Mouse (Mus musculus): Measurements from ENCODE around the gene Zfp385c.

DNA sequence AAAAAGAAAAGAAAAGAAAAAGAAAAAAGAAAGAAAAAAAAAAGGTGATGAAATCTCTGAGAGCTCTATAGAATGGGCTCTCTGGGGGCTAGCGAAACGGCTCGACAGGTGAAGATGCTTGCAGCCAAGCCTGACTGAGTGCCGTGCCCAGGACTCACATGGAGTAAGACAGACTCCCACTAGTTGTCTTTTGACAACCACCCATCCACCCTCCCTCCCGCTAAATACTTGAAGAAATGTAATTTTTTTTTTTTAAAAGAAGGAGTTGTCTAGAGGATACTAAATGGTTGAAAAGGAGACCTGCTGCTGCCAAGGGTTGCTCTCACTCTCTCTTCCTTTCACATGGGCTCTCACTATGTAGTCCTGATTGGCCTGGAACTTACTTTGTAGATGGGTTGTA, 46.5 kb upstream of the Zfp385c start:
- TF ChIP-seq CTCF (IDR thresholded peaks at IDR 0.05; ENCODE audit: low read depth), result no peak
- TF ChIP-seq EP300 (IDR thresholded peaks at IDR 0.05; ENCODE audit: low read depth), result no peak

All from liver, embryonic 14.5 days (tissue).